Mouse (Mus musculus) testis, postnatal 14 days (tissue): ENCODE measurements at regions not wholly inside any gene's neighbourhood (a gene's known extent, or its start where the extent isn't known, plus 50 kb on each side); places are given as distances from the start of the nearest gene placed in this dataset.

Experiments
- DNase-seq: peaks from one replicate; pipeline ENCODE4 v3.0.0; 2021; ENCODE audit warnings: low spot score

GRCm38 (mm10) chr9:118405926-118406518 lies 72.0 kb upstream of the Eomes start:
- no peak for DNase-seq

DNA sequence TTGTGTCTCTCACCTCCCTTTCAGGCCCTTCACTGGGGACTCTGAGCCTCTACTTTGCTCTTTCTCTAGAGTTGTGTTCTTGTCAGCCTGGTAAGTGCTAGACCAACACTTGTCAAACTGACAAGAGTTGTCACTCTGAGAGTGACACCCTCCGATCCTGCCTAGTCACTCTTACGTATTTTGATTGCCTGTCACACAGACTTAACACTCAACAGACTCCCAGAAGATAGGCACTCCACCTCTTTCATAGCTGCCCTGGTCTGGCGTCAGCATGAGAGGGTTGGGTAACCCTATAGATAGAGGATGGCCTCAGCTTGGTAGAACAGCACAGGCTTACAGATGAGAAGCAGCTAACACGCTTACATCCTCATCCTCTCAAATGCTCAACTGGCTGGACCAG lies 62.0 kb upstream of the Eomes start:
- DNase-seq, result no peak

DNA sequence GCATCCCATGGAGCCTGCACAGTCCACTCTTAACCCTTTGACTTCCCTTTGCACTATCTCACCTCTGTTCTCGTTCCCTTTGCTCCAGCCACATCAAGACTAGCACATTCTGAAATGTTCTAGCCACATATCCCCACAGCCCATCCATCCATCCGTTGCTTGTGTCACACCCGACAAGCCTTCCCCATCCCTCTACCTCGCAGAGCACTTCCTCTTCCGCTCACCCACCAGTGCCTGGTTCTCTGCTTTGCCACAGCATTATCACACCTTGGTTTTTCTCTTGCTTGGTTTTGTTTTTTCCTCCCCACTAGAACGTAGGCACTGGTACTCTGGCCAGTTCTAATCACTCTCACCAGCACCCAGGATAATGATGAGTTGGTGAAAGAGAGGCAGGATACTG lies 61.5 kb upstream of the Eomes start:
- no peak for DNase-seq

GRCm38 (mm10) chr9:118424344-118424743 lies 53.7 kb upstream of the Eomes start:
- DNase-seq, result no peak
